10 mouse cellular contexts compared by ENCODE assay signal in genomic region chr2:154539720-154540119, GRCm38 (mm10). TPM values are rescaled to one million over a fixed set of nuclear protein-coding genes. Genes with fewer than 3 reads are reported as not detected.
DNase-seq lines count a peak whose midpoint lies in the region; ATAC-seq and TF ChIP-seq lines count a peak whose summit lies in the region.
"Had no signal": no experiment of that assay in that cellular context is flagged by ENCODE, and none has a peak within 500 bp of the region (broad histone marks: within the 10 kb centered on the region; RNA-seq: fewer than 3 reads in every experiment).

No protein-coding gene starts in this region.

- H3K4me3 ChIP-seq in liver, postnatal 0 days (ENCODE audit: low read depth, low read length), result no peak overlapping the region
- no peak overlapping the region for H3K4me3 ChIP-seq in liver, embryonic 11.5 days (ENCODE audit: low read depth, low read length)
- H3K4me3 ChIP-seq in hindbrain, embryonic 15.5 days, result no peak overlapping the region
- H3K4me3 ChIP-seq in stomach, postnatal 0 days (ENCODE audit: low read depth, low read length), result no peak overlapping the region
- H3K4me3 ChIP-seq: myocyte had no signal

- no peaks in the 10 kb centered on the region for H3K9me3 ChIP-seq in liver, postnatal 0 days (ENCODE audit: low read length)
- peaks cover 2% of the 10 kb centered on the region; the same call in 1 of the 2 replicates for H3K9me3 ChIP-seq in liver, embryonic 11.5 days (ENCODE audit: control insufficient read depth, low read length)
- no peaks in the 10 kb centered on the region for H3K9me3 ChIP-seq in hindbrain, embryonic 15.5 days
- H3K9me3 ChIP-seq in stomach, postnatal 0 days (ENCODE audit: control insufficient read depth, low read length), result no peaks in the 10 kb centered on the region

- WGBS in liver, postnatal 0 days (ENCODE audit: insufficient replicate concordance), result 68% methylated on average over 3 of the region's 3 CpGs
- whole genome bisulfite sequencing in liver, embryonic 11.5 days, result 68% methylated on average over 3 of the region's 3 CpGs
- WGBS in hindbrain, embryonic 15.5 days, result 78% methylated on average over 3 of the region's 3 CpGs
- 70% methylated on average over 3 of the region's 3 CpGs for WGBS in stomach, postnatal 0 days

- no peak for ATAC-seq in liver, postnatal 0 days
- ATAC-seq in liver, embryonic 11.5 days (replicated peaks; ENCODE audit: low FRiP score), result no peak
- no peak for ATAC-seq in hindbrain, embryonic 15.5 days (ENCODE audit: low FRiP score, low read depth)
- ATAC-seq in stomach, postnatal 0 days (ENCODE audit: low FRiP score, low TSS enrichment), result no peak

- peak; percentile 52 for DNase-seq in gastrocnemius, adult 18-20 months (ENCODE audit: low spot score)
- no peak for DNase-seq in gastrocnemius, adult 8-10 months (ENCODE audit: low spot score in 2 of 2)
- no peak for DNase-seq in liver, postnatal 0 days
- DNase-seq in liver, embryonic 11.5 days (ENCODE audit: low spot score), result no peak
- DNase-seq in NIH3T3 (ENCODE audit: low read depth), result peak; percentile 77
- DNase-seq in stomach, postnatal 0 days (ENCODE audit: low spot score), result peak; percentile 51
- DNase-seq in ovary, postnatal 10 days (ENCODE audit: low spot score), result no peak

- no peak overlapping the region for H3K27ac ChIP-seq in liver, postnatal 0 days (ENCODE audit: low read depth)
- H3K27ac ChIP-seq in liver, embryonic 11.5 days (ENCODE audit: low read depth, low read length), result no peak overlapping the region
- 0 out of 2 replicates have a peak overlapping the region, but pooled peaks have one; percentile 43 for H3K27ac ChIP-seq in hindbrain, embryonic 15.5 days (replicated peaks)
- no peak overlapping the region for H3K27ac ChIP-seq in stomach, postnatal 0 days (replicated peaks)

- H3K27me3 ChIP-seq in liver, postnatal 0 days (ENCODE audit: insufficient read depth, low read length), result no peaks in the 10 kb centered on the region
- no peaks in the 10 kb centered on the region for H3K27me3 ChIP-seq in liver, embryonic 11.5 days (replicated peaks; ENCODE audit: control insufficient read depth, insufficient read depth, low read length)
- H3K27me3 ChIP-seq in hindbrain, embryonic 15.5 days, result no peaks in the 10 kb centered on the region
- no peaks in the 10 kb centered on the region for H3K27me3 ChIP-seq in stomach, postnatal 0 days (ENCODE audit: control insufficient read depth, insufficient read depth, low read length)

- peaks cover 13% of the 10 kb centered on the region for H3K36me3 ChIP-seq in liver, postnatal 0 days (replicated peaks; ENCODE audit: insufficient read depth, low read length)
- H3K36me3 ChIP-seq in liver, embryonic 11.5 days (ENCODE audit: control insufficient read depth, insufficient read depth, low read length), result peaks cover 15% of the 10 kb centered on the region; the same call in 1 of the 2 replicates
- H3K36me3 ChIP-seq in hindbrain, embryonic 15.5 days, result peaks cover 21% of the 10 kb centered on the region
- peaks cover 4% of the 10 kb centered on the region for H3K36me3 ChIP-seq in stomach, postnatal 0 days (ENCODE audit: control insufficient read depth, insufficient read depth, low read length)

- H3K4me1 ChIP-seq in liver, postnatal 0 days (ENCODE audit: insufficient read depth), result no peaks in the 10 kb centered on the region
- H3K4me1 ChIP-seq in liver, embryonic 11.5 days (replicated peaks; ENCODE audit: control insufficient read depth, insufficient read depth, low read length), result 0 out of 2 replicates have a peak, but pooled peaks cover 4% of the 10 kb centered on the region
- peaks cover 20% of the 10 kb centered on the region for H3K4me1 ChIP-seq in hindbrain, embryonic 15.5 days (replicated peaks)
- H3K4me1 ChIP-seq in stomach, postnatal 0 days (replicated peaks; ENCODE audit: control insufficient read depth, insufficient read depth), result no peaks in the 10 kb centered on the region

- no peak overlapping the region for H3K9ac ChIP-seq in liver, postnatal 0 days (replicated peaks)
- no peak overlapping the region for H3K9ac ChIP-seq in liver, embryonic 11.5 days (ENCODE audit: low read depth, low read length)
- H3K9ac ChIP-seq in hindbrain, embryonic 15.5 days, result no peak overlapping the region
- no peak overlapping the region for H3K9ac ChIP-seq in stomach, postnatal 0 days (ENCODE audit: low read length)

- peak; percentile 72 for TF ChIP-seq CTCF in liver, postnatal 0 days (IDR thresholded peaks at IDR 0.05; ENCODE audit: low read depth)
- peak; percentile 84 for TF ChIP-seq CTCF in stomach, postnatal 0 days (IDR thresholded peaks at IDR 0.05; ENCODE audit: low read depth)

- no peak overlapping the region for H3K4me2 ChIP-seq in liver, postnatal 0 days (ENCODE audit: low read depth, low read length)
- H3K4me2 ChIP-seq in liver, embryonic 11.5 days, result no peak overlapping the region
- no peak overlapping the region for H3K4me2 ChIP-seq in hindbrain, embryonic 15.5 days
- H3K4me2 ChIP-seq in stomach, postnatal 0 days (replicated peaks; ENCODE audit: low read depth), result no peak overlapping the region

- TF ChIP-seq EP300 in liver, postnatal 0 days (IDR thresholded peaks at IDR 0.05; ENCODE audit: low read depth), result no peak
- TF ChIP-seq EP300 in stomach, postnatal 0 days (optimal IDR thresholded peaks at IDR 0.05), result no peak

RNA-seq across cellular contexts. Expression of gene 1700003F12Rik, which starts 7.2 kb away (rescaled TPM):
- total RNA-seq in gastrocnemius, adult 18-20 months (2021), result not detected
- not detected for total RNA-seq in gastrocnemius, adult 8-10 months (2022)
- 3.1 and 3.8 TPM in 2 replicates for polyA plus RNA-seq in liver, postnatal 0 days (2015; fragmentation: Nextera tagmentation; extraction: Ambion mirVana)
- 1.0 and 1.8 TPM in 2 replicates for polyA plus RNA-seq in liver, embryonic 11.5 days (2014; fragmentation: Nextera tagmentation; extraction: Ambion mirVana)
- 1.7 and 2.7 TPM in 2 replicates for polyA plus RNA-seq in hindbrain, embryonic 15.5 days (2015; fragmentation: Nextera tagmentation; extraction: Ambion mirVana)
- 0.87 and 0.89 TPM in 2 replicates for polyA plus RNA-seq in stomach, postnatal 0 days (2015; fragmentation: Nextera tagmentation; extraction: Ambion mirVana)
- polyA plus RNA-seq: large intestine, adult 2 months had no signal

RNA-seq across cellular contexts. Expression of gene Actl10, which starts 11.9 kb away (rescaled TPM):
- total RNA-seq in gastrocnemius, adult 18-20 months (2021), result not detected
- under 1 TPM in 1 of 4 experiments, not detected in 3; 0.17 TPM for total RNA-seq in gastrocnemius, adult 8-10 months (2022)
- polyA plus RNA-seq in liver, postnatal 0 days (2015; fragmentation: Nextera tagmentation; extraction: Ambion mirVana), result 0.07 TPM in 1 of 2 replicates, not detected in the other
- polyA plus RNA-seq in liver, embryonic 11.5 days (2014; fragmentation: Nextera tagmentation; extraction: Ambion mirVana), result 0.25 TPM in 1 of 2 replicates, not detected in the other
- 0.52 and 0.76 TPM in 2 replicates for polyA plus RNA-seq in hindbrain, embryonic 15.5 days (2015; fragmentation: Nextera tagmentation; extraction: Ambion mirVana)
- polyA plus RNA-seq in stomach, postnatal 0 days (2015; fragmentation: Nextera tagmentation; extraction: Ambion mirVana), result not detected in 2 replicates
- polyA plus RNA-seq: large intestine, adult 2 months had no signal

RNA-seq across cellular contexts. Expression of gene Necab3, which starts 19.0 kb away (rescaled TPM):
- total RNA-seq in gastrocnemius, adult 18-20 months (2021), result under 1 TPM; 0.30 to 0.36 TPM
- total RNA-seq in gastrocnemius, adult 8-10 months (2022), result under 1 TPM; 0.29 to 0.48 (median 0.36) TPM
- polyA plus RNA-seq in liver, postnatal 0 days (2015; fragmentation: Nextera tagmentation; extraction: Ambion mirVana), result 0.13 and 0.19 TPM in 2 replicates
- polyA plus RNA-seq in liver, embryonic 11.5 days (2014; fragmentation: Nextera tagmentation; extraction: Ambion mirVana), result 1.9 and 2.4 TPM in 2 replicates
- 20.3 and 21.4 TPM in 2 replicates for polyA plus RNA-seq in hindbrain, embryonic 15.5 days (2015; fragmentation: Nextera tagmentation; extraction: Ambion mirVana)
- polyA plus RNA-seq in stomach, postnatal 0 days (2015; fragmentation: Nextera tagmentation; extraction: Ambion mirVana), result 0.50 and 0.70 TPM in 2 replicates

RNA-seq across cellular contexts. Expression of gene E2f1, which starts 30.0 kb away (rescaled TPM):
- total RNA-seq in gastrocnemius, adult 18-20 months (2021), result under 1 TPM; 0.28 to 0.30 TPM
- under 1 TPM in 3 of 4 experiments, not detected in 1; 0.13 to 0.34 (median 0.27) TPM for total RNA-seq in gastrocnemius, adult 8-10 months (2022)
- 7.3 and 7.4 TPM in 2 replicates for polyA plus RNA-seq in liver, postnatal 0 days (2015; fragmentation: Nextera tagmentation; extraction: Ambion mirVana)
- 12.6 and 14.0 TPM in 2 replicates for polyA plus RNA-seq in liver, embryonic 11.5 days (2014; fragmentation: Nextera tagmentation; extraction: Ambion mirVana)
- polyA plus RNA-seq in hindbrain, embryonic 15.5 days (2015; fragmentation: Nextera tagmentation; extraction: Ambion mirVana), result 8.4 and 8.6 TPM in 2 replicates
- 5.7 and 6.1 TPM in 2 replicates for polyA plus RNA-seq in stomach, postnatal 0 days (2015; fragmentation: Nextera tagmentation; extraction: Ambion mirVana)

Comparison
In these comparisons a context has a peak if more than half of its experiments do, and no peak if none do; other contexts are left out.
1. DNase-seq: peak in gastrocnemius, adult 18-20 months (single experiment), NIH3T3 (single experiment) and stomach, postnatal 0 days (single experiment); none in gastrocnemius, adult 8-10 months (0 of 2), liver, postnatal 0 days (single experiment), liver, embryonic 11.5 days (single experiment) and ovary, postnatal 10 days (single experiment).